Mouse (Mus musculus) Patski (cell line): Measurements from ENCODE around the gene Idh3a. TPM values are rescaled to one million over a fixed set of nuclear protein-coding genes. Genes with fewer than 3 reads are reported as not detected.
"Not testable (repeated sequence)": the region's sequence is repeated elsewhere in the genome, so short reads cannot be mapped to it uniquely, and the experiment has no call there.

Experiments used
- ATAC-seq: fragments of 100-300 bp; one replicate; pipeline ENCODE4 v1.8.0; 2021
- CTCF ChIA-PET: fragments of 350-600 bp; sonication (Branson Sonifier 250); formaldehyde crosslinking; loops from one replicate; lab custom pipeline; 2022; ENCODE audit warnings: inconsistent platforms; lab: Charles Lee
- POLR2A ChIA-PET: fragments of 350-600 bp; sonication (Branson Sonifier 250); formaldehyde crosslinking; loops from one replicate; lab custom pipeline; 2022; ENCODE audit warnings: antibody characterized with exemption, inconsistent platforms; lab: Charles Lee
- DNase-seq: peaks from one replicate; pipeline ENCODE4 v3.0.0-alpha.2; 2011; ENCODE audit warnings: low read depth, low spot score
- H3K27me3 ChIP-seq: fragments of 371-371 bp; one replicate; pipeline ENCODE4 v1.5.1; 2021
- CTCF ChIP-seq: fragments of 100-300 bp; IDR thresholded peaks from one replicate; pipeline ENCODE4 v1.5.1; 2021
- in situ Hi-C: fragments of 300-500 bp; cut with MboI; formaldehyde crosslinking; loops from 3 replicates; pipeline ENCODE4 v1.11.1; 2018; ENCODE audit warnings: low pct_unique_long_range_greater_than_20kb, mixed read lengths
- polyA plus RNA-seq: library from polyadenylated mRNA; unstranded; gene quantifications from one replicate; pipeline ENCODE4 v1.2.3, GENCODE M21; 2021

Gene Idh3a
- polyA plus RNA-seq, 1 experiment from 2014 or later: 319 TPM

GRCm38 (mm10) chr9:54552409-54552808 lies 33.7 kb upstream of the Idh3a start:
- H3K27me3 ChIP-seq: no peaks in the 10 kb centered on the region
- ChIA-PET POLR2A (no interaction called here), CTCF (interaction anchor here (2.0 kb wide), 1 partner anchor 25 kb away, joined by 4 read pairs; no protein-coding TSS in a partner anchor)
- DNase-seq: no peak
- ATAC-seq: no peak
- in situ Hi-C loops: no loop called here
- TF ChIP-seq CTCF: peak; percentile 42

DNA sequence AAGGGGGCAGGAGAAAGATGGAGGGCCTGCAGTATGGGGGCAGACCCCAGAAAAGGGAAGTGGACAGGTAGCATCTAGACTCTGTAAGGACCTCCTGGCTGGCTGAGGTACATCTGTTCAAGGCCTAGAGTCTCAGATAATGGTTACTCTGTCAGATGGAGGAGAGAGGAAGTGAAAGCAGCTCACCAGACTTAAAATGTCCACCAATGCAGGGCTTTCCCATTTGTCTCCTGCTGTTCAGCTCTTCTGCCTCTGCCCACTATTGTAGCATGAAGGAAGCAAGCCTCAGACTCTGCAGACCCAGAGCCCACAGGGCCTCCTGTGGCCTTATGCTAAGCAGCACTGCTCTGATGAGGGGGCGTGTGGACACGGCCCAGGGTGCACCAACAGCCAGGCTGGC lies 31.1 kb upstream of the Idh3a start:
- H3K27me3 ChIP-seq: no peaks in the 10 kb centered on the region
- POLR2A ChIA-PET: interaction anchor here (0.5 to 1.1 kb wide), 2 partner anchors 17 to 175 kb away, joined by 3 read pairs; no protein-coding TSS in a partner anchor
- in situ Hi-C loops: no loop called here
- ATAC-seq: no peak
- CTCF ChIA-PET: no interaction called here
- TF ChIP-seq CTCF: no peak
- no peak for DNase-seq

DNA sequence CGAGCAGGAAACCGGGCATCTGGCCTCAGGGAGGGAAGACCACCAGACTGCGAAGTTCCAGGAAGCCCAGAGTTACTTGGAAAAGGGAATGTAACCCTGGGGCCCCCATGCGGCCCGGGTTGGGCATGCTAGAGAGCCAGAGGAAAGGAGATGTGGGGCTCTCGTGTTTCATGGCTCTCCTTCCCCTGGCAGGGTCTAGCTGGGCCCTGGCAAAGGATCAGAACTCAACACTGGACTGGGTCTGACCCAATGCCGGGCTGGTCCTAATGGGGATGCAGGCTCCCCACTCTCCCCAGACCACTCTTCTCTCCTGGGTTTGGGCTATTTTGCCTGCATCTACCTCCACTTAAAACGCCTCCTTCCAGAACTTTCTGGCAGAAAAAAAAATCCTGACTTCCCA lies 27.4 kb upstream of the Idh3a start:
- ATAC-seq (no peak), DNase-seq (no peak)
- no peak for TF ChIP-seq CTCF
- ChIA-PET POLR2A (interaction anchor here (0.6 to 1.4 kb wide), 2 partner anchors 14 to 58 kb away, joined by 3 read pairs; no protein-coding TSS in a partner anchor), CTCF (interaction anchor here (0.8 to 1.5 kb wide), 3 partner anchors 11 to 56 kb away, joined by 3 to 5 read pairs (median 4); no protein-coding TSS in a partner anchor)
- H3K27me3 ChIP-seq: no peaks in the 10 kb centered on the region
- in situ Hi-C loops: no loop called here

DNA sequence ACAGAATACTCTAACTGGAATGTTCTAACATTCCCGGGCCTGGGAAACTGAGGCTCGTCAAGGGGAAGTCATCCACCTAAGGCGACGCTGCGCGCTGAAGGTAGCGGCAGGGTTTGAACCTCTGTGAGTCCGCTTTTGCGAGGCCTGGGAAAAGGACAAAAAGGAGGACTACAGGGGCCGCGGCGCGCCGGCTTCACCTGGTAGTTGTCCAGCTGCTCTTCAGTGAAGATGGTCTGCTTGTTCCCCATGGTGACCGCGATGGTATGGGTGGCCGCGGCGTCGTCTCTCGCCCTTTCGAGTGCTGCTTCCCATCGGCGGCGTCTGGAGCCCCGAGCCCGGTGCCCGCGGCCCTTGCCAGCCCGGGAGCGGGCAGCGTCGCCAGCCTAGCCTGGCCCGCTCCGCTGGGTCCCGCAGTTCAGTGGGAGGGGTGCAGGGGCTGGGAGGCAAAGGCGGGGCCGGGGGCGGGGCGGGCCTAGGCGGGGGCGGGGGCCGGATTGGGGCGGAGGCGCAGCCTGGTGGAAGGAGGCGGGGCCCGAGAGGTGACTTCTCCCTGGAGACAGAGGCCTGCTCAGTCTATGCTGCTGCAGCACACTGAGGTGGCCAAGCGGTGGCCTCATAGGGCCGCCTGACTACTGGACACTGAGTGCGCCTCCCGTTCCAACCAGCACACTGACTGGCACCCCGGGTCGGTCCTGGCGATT lies 26.2 kb upstream of the Idh3a start, which contains the start of gene Cib2:
Cib2 (minus strand) TSS at position 448 of the 701 bp plus-strand sequence.
- CTCF ChIA-PET: interaction anchor here (0.8 to 1.5 kb wide), 3 partner anchors 12 to 54 kb away, joined by 3 to 5 read pairs (median 3); no protein-coding TSS in a partner anchor
- peak; percentile 91 for ATAC-seq
- no peak for DNase-seq
- no peaks in the 10 kb centered on the region for H3K27me3 ChIP-seq
- POLR2A ChIA-PET: interaction anchor here (1.4 kb wide), 1 partner anchor 15 kb away, joined by 3 read pairs; no protein-coding TSS in a partner anchor
- in situ Hi-C loops: no loop called here
- TF ChIP-seq CTCF: peak; percentile 46

DNA sequence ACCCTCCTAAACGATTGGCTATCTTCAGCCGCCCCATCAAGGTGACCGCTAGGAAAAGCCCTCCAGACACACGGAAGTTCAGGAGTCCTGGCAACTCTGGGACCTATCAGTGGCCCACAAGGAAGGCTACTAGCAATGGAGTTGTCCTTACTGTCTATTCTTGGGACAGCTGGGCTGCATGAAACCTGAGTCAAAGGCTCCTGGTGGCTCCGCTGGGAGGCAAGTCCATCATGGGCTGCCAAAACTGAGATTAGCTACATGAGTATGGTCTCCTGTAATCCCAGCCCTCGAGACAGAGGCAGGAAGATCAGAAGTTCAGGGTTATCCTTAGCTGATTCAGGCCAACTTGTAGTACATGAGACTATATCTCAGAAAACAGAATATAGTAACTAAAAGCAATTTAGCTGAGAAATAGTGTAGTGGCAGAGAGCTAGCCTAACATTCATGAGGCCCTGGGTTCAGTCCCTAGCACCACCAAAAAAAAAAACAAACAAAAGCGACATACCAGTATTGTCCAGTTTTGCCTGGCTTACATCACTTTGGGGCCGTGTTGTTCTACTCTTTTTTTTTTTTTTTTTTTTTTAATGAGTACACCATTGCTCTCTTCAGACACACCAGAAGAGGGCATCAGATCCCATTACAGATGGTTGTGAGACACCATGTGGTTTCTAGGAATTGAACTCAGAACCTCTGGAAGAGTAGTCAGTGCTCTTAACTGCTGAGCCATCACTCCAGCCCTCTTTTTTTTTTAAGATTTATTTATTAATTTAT lies 25.1 kb upstream of the Idh3a start:
- no peak for TF ChIP-seq CTCF
- H3K27me3 ChIP-seq: no peaks in the 10 kb centered on the region
- in situ Hi-C loops: no loop called here
- CTCF ChIA-PET: interaction anchor here (0.8 to 2.0 kb wide), 2 partner anchors 13 to 29 kb away, joined by 3 to 7 read pairs; no protein-coding TSS in a partner anchor
- DNase-seq: no peak
- ATAC-seq: no peak
- POLR2A ChIA-PET: no interaction called here

GRCm38 (mm10) chr9:54566958-54567357 lies 19.2 kb upstream of the Idh3a start:
- in situ Hi-C loops: no loop called here
- TF ChIP-seq CTCF: no peak
- no peak for DNase-seq

DNA sequence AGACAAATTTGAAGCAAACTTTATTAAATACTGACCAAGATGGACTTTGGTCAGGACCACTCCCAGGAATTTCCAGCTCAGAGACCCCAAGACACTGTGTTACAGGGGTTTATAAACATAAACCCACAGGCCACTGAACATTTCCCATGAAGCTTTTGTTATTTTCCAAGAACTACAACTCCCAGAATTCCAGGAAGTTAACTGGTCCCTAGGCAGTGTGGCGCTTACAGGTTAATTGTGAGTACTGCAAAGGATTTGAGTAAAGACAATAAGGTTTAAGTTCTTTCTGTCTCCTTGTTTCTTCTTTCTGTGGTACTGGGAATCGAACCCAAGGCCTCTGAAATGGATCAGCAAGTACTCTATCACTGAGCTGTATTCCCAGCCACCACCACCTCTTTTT lies 17.4 kb upstream of the Idh3a start:
- ChIA-PET POLR2A (no interaction called here), CTCF (no interaction called here)
- in situ Hi-C loops: no loop called here
- ATAC-seq (no peak), DNase-seq (no peak)
- no peak for TF ChIP-seq CTCF
- H3K27me3 ChIP-seq: no peaks in the 10 kb centered on the region

More at GRCm38 (mm10) chr9:54566958-54567357, 19.2 kb upstream of the Idh3a start:
- ChIA-PET POLR2A (no interaction called here), CTCF (no interaction called here)
- H3K27me3 ChIP-seq: no peaks in the 10 kb centered on the region
- no peak for ATAC-seq

DNA sequence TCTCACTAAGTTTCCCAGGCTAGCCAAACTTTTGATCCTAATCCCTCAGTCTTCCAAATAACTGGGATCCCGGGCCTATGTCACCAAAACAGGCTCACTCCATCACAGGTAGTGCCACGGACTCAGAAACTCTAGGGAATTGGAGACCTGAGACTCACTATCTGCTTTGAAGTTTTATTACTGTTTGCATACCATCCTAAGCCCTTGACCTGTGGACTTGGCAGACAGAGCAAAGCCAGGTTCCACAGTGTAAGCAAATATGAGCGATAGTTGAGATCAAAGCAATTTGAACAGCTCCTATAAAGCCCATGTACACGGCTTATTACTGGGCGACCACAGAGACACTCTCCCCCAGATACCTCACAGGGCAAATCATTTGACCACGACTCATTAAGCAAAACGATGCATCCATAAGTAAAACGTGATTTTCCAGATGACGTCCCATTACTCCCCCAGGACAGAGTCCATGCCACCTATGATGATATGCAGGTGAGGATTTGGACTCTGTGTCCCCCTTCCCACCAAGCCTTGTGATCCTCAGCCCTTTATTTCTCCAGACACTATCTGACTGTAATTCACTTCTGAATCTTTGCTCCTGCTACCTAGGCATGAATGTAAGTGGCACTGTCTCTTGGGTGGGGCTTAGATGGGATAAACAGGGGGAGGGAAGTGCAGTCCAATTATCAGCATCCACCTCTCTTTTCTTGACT lies 14.8 kb upstream of the Idh3a start:
- DNase-seq (no peak), ATAC-seq (no peak)
- TF ChIP-seq CTCF: no peak
- ChIA-PET CTCF (no interaction called here), POLR2A (no interaction called here)
- peaks cover 5% of the 10 kb centered on the region for H3K27me3 ChIP-seq
- in situ Hi-C loops: no loop called here

DNA sequence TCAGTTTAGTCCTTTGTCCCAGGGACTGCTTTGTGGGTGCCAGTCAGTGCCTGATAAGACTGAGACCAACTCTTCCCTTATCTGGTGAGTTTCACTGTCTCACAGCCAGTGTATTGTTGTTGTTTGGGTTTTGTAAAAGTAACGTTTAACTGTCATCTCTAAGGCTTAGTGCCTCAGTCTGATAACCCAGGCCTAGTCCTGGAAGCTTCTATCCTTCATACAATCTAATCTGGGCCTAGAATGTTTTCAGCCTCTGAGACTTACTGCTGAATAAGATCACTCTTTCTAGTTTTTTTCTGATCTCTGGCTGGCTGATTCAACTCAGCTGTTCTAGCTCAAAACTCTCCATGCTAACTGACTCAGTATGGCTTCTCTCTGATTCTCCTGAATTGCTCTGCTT lies 2.4 kb upstream of the Idh3a start:
- DNase-seq (no peak), ATAC-seq (no peak)
- TF ChIP-seq CTCF: no peak
- in situ Hi-C loops: no loop called here
- ChIA-PET POLR2A (no interaction called here), CTCF (interaction anchor here (1.4 kb wide), 1 partner anchor 9 kb away, joined by 3 read pairs; no protein-coding TSS in a partner anchor)
- no peaks in the 10 kb centered on the region for H3K27me3 ChIP-seq

- in situ Hi-C loops, DNase-seq, POLR2A ChIA-PET, ATAC-seq, H3K27me3 ChIP-seq: not testable (repeated sequence)
- CTCF ChIA-PET: interaction anchor here (1.4 kb wide), 1 partner anchor 10 kb away, joined by 3 read pairs; no protein-coding TSS in a partner anchor
These were observed 2.0 kb upstream of the Idh3a start for GRCm38 (mm10) chr9:54584127-54584526.
